In genomic region chr9:57990438-57991110, GRCm38 (mm10) we compare ENCODE assay signal across 9 mouse cellular contexts. TPM values are rescaled to one million over a fixed set of nuclear protein-coding genes. Genes with fewer than 3 reads are reported as not detected.
DNase-seq lines count a peak whose midpoint lies in the region; TF ChIP-seq lines count a peak whose summit lies in the region.
"Had no signal": no experiment of that assay in that cellular context is flagged by ENCODE, and none has a peak within 500 bp of the region (broad histone marks: within the 10 kb centered on the region; RNA-seq: fewer than 3 reads in every experiment).

No protein-coding gene starts in this region.

- WGBS in thymus, adult 2 months: 14% methylated on average over 10 of the region's 10 CpGs

- no peaks in the 10 kb centered on the region for H3K36me3 ChIP-seq in thymus, adult 2 months (ENCODE audit: control insufficient read depth, insufficient read depth, low read length)
- no peaks in the 10 kb centered on the region for H3K36me3 ChIP-seq in splenic B cell, adult 2 months (ENCODE audit: control insufficient read depth, insufficient read depth, low read length, poor library complexity, severe bottlenecking)
- H3K36me3 ChIP-seq: limb, embryonic 15.5 days had no signal

- TF ChIP-seq CTCF in thymus, adult 2 months (IDR thresholded peaks at IDR 0.05; ENCODE audit: borderline replicate concordance, control insufficient read depth, extremely low read depth, insufficient read depth, low read length, poor library complexity): peak; percentile 89

- intact Hi-C loops in gastrocnemius, postnatal 14 days (cut with DNase I; ENCODE audit: low total_unique reads): loop anchor here (2.0 to 10.0 kb wide), 2 partner anchors 48 to 216 kb away; no protein-coding TSS in a partner anchor

- H3K27ac ChIP-seq in thymus, adult 2 months (ENCODE audit: control insufficient read depth, insufficient read depth, low read length): peak overlapping the region; percentile 63
- H3K27ac ChIP-seq: limb, embryonic 15.5 days had no signal

- H3K4me1 ChIP-seq in thymus, adult 2 months (replicated peaks; ENCODE audit: control insufficient read depth, insufficient read depth, low read length): peaks cover 89% of the 10 kb centered on the region

- peak; percentile 33 for DNase-seq in gastrocnemius, postnatal 14 days
- DNase-seq in gastrocnemius, postnatal 25 days: no peak
- peak; percentile 50 for DNase-seq in thymus, adult 2 months
- DNase-seq in thymus, postnatal 10 days (ENCODE audit: low spot score in 2 of 2): no peak
- peak; percentile 51 to 55 for DNase-seq in cerebellum, postnatal 10 days
- DNase-seq in kidney, postnatal 4 days: peak; percentile 47 to 64
- DNase-seq in splenic B cell, adult 2 months (ENCODE audit: low read depth, low spot score): peak; percentile 85
- no peak for DNase-seq in layer of hippocampus, postnatal 36 days

- no peak for TF ChIP-seq POLR2A in thymus, adult 2 months (IDR thresholded peaks at IDR 0.05; ENCODE audit: control insufficient read depth, extremely low read depth, insufficient read depth, low read length, poor library complexity)

- no peak overlapping the region for H3K4me3 ChIP-seq in thymus, adult 2 months (ENCODE audit: control insufficient read depth, insufficient read depth, low read length)
- H3K4me3 ChIP-seq: limb, embryonic 15.5 days had no signal

- no peaks in the 10 kb centered on the region for H3K27me3 ChIP-seq in thymus, adult 2 months (ENCODE audit: control insufficient read depth, insufficient read depth, low read length)
- no peaks in the 10 kb centered on the region for H3K27me3 ChIP-seq in splenic B cell, adult 2 months (ENCODE audit: control insufficient read depth, insufficient read depth, low read length, poor library complexity, severe bottlenecking)
- H3K27me3 ChIP-seq: limb, embryonic 15.5 days had no signal

RNA-seq across cellular contexts. Expression of gene Cyp11a1, which starts 15.6 kb away (rescaled TPM):
- total RNA-seq in gastrocnemius, postnatal 14 days (2021): under 1 TPM in 1 of 2 experiments, not detected in 1; 0.98 TPM
- total RNA-seq in gastrocnemius, postnatal 25 days (2021): under 1 TPM; 0.15 to 0.32 TPM
- 0.84 and 1.3 TPM in 2 replicates for polyA plus RNA-seq in thymus, adult 2 months (2012; rRNA removed)
- 1 to 10 TPM; 1.5 to 2.0 TPM for total RNA-seq in layer of hippocampus, postnatal 36 days (2021)

RNA-seq across cellular contexts. Expression of gene Sema7a, which starts 50.7 kb away (rescaled TPM):
- 10 to 100 TPM; 16.8 to 21.0 TPM for total RNA-seq in gastrocnemius, postnatal 14 days (2021)
- 1 to 10 TPM; 8.8 to 9.8 TPM for total RNA-seq in gastrocnemius, postnatal 25 days (2021)
- 81.6 and 85.6 TPM in 2 replicates for polyA plus RNA-seq in thymus, adult 2 months (2012; rRNA removed)
- 10 to 100 TPM; 87.3 to 90.3 TPM for total RNA-seq in layer of hippocampus, postnatal 36 days (2021)

Comparison
In these comparisons a context has a peak if more than half of its experiments do, and no peak if none do; other contexts are left out.
1. DNase-seq: peak in gastrocnemius, postnatal 14 days (single experiment), thymus, adult 2 months (single experiment), cerebellum, postnatal 10 days (2 of 2), kidney, postnatal 4 days (2 of 2) and splenic B cell, adult 2 months (single experiment); none in gastrocnemius, postnatal 25 days (single experiment), thymus, postnatal 10 days (0 of 2) and layer of hippocampus, postnatal 36 days (0 of 2).
2. RNA of gene Sema7a, which starts 50.7 kb away (total RNA-seq): 87.3 to 90.3 TPM in layer of hippocampus, postnatal 36 days; 16.8 to 21.0 TPM in gastrocnemius, postnatal 14 days and 8.8 to 9.8 TPM in gastrocnemius, postnatal 25 days; every median in the first group is over 4 times any median in the second.